Mouse (Mus musculus) A20 (cell line): ENCODE measurements around the gene Ccdc85a.
A peak's percentile ranks its signal among the peaks of the same experiment; 100 is the strongest.

Experiments used
- DNase-seq: peaks from one replicate; pipeline ENCODE4 v3.0.0-alpha.2; 2011; ENCODE audit warnings: low read depth, low spot score

Ccdc85a gene

GRCm38 (mm10) chr11:28583911-28584434, at the start of gene Ccdc85a:
Gene Ccdc85a, minus strand, starts transcription at chr11:28584324.
- DNase-seq = no peak

- DNase-seq = no peak
Observed at GRCm38 (mm10) chr11:28633571-28634125, 49.5 kb upstream of the Ccdc85a start.

GRCm38 (mm10) chr11:28633093-28633492, 49.0 kb upstream of the Ccdc85a start:
- no peak for DNase-seq

- DNase-seq = no peak
Observed at GRCm38 (mm10) chr11:28630771-28631170, 46.6 kb upstream of the Ccdc85a start.

GRCm38 (mm10) chr11:28610781-28611491, 26.8 kb upstream of the Ccdc85a start:
- DNase-seq = peak; percentile 12

- DNase-seq = no peak
Observed at GRCm38 (mm10) chr11:28583138-28583910, 800 bp downstream of the Ccdc85a start.

GRCm38 (mm10) chr11:28582218-28582617, 1.9 kb downstream of the Ccdc85a start:
- DNase-seq = no peak

- no peak for DNase-seq
Observed at GRCm38 (mm10) chr11:28572423-28572822, 11.7 kb downstream of the Ccdc85a start.

GRCm38 (mm10) chr11:28556420-28556819, 27.7 kb downstream of the Ccdc85a start:
- no peak for DNase-seq

- DNase-seq = no peak
Observed at GRCm38 (mm10) chr11:28543429-28543828, 40.7 kb downstream of the Ccdc85a start.

GRCm38 (mm10) chr11:28541307-28541706, 42.8 kb downstream of the Ccdc85a start:
- DNase-seq = no peak

- DNase-seq = no peak
Observed at GRCm38 (mm10) chr11:28533286-28533685, 50.8 kb downstream of the Ccdc85a start.

GRCm38 (mm10) chr11:28501190-28501589, 82.9 kb downstream of the Ccdc85a start:
- no peak for DNase-seq

GRCm38 (mm10) chr11:28497034-28497433, 87.1 kb downstream of the Ccdc85a start:
- DNase-seq = no peak

GRCm38 (mm10) chr11:28493362-28493761, 90.8 kb downstream of the Ccdc85a start:
- no peak for DNase-seq

GRCm38 (mm10) chr11:28491330-28491729, 92.8 kb downstream of the Ccdc85a start:
- no peak for DNase-seq

- no peak for DNase-seq
Observed at GRCm38 (mm10) chr11:28484083-28484729, 99.9 kb downstream of the Ccdc85a start.

GRCm38 (mm10) chr11:28477088-28477487, 107.0 kb downstream of the Ccdc85a start:
- DNase-seq = no peak

- DNase-seq = no peak
Observed at GRCm38 (mm10) chr11:28465726-28466125, 118.4 kb downstream of the Ccdc85a start.

GRCm38 (mm10) chr11:28464926-28465325, 119.2 kb downstream of the Ccdc85a start:
- DNase-seq = no peak

GRCm38 (mm10) chr11:28459165-28459564, 125.0 kb downstream of the Ccdc85a start:
- no peak for DNase-seq

GRCm38 (mm10) chr11:28439877-28440276, 144.2 kb downstream of the Ccdc85a start:
- DNase-seq = no peak
